Mouse (Mus musculus) hindbrain, embryonic 10.5 days (tissue): ENCODE measurements at regions not wholly inside any gene's neighbourhood (a gene's known extent, or its start where the extent isn't known, plus 50 kb on each side); places are given as distances from the start of the nearest gene placed in this dataset.

Source experiments
- DNase-seq: peaks from one replicate; pipeline ENCODE4 v3.0.0-alpha.2; 2017; ENCODE audit warnings: low spot score
- H3K27ac ChIP-seq: fragments of 300-500 bp; sonication (generic); 2 replicates; pipeline ENCODE4 v1.5.1; 2016; ENCODE audit warnings: mild to moderate bottlenecking, moderate library complexity
- H3K27me3 ChIP-seq: fragments of 300-500 bp; sonication (generic); 2 replicates; pipeline ENCODE4 v1.6.1; 2016; ENCODE audit warnings: mild to moderate bottlenecking; ENCODE audit not compliant: poor library complexity, insufficient read depth, severe bottlenecking
- H3K36me3 ChIP-seq: fragments of 300-500 bp; sonication (generic); 2 replicates; pipeline ENCODE4 v1.6.1; 2016; ENCODE audit warnings: mild to moderate bottlenecking, moderate library complexity
- H3K4me1 ChIP-seq: fragments of 300-500 bp; sonication (generic); replicated peaks from 2 replicates; pipeline ENCODE4 v1.6.1; 2016; ENCODE audit warnings: mild to moderate bottlenecking
- H3K4me3 ChIP-seq: fragments of 300-500 bp; sonication (generic); 2 replicates; pipeline ENCODE4 v1.5.1; 2016; ENCODE audit warnings: mild to moderate bottlenecking, moderate library complexity
- H3K9me3 ChIP-seq: fragments of 300-500 bp; sonication (generic); 2 replicates; pipeline ENCODE4 v1.6.1; 2016; ENCODE audit warnings: mild to moderate bottlenecking, moderate library complexity
- WGBS: fragments of 180-500 bp; shearing (Covaris S2); methylation state at CpG from one replicate; pipeline ENCODE4 v1.1.7; 2016; 5-methylcytosine and 5-hydroxymethylcytosine counted together

DNA sequence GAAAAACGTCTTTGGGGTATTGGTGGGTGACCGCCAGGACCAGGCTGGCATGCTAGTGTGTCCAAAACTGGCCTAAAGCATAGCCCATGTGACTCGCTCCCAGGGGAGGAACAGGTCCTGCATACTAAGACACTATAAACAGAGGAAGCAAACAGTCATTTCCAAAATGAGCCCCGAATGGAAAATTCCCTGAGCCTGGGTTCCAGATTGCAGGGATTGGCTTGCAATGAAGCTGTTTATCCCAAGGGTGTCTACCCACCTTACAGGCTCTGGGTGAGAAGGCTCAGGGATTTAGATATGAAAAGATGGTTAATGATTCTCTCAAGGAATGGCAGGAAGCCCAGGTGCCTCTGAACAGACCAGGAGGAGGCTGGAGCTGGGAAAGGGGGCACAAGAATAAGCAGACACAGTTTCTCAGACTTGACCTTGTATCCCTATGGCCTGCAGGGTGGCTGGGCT, 58.2 kb upstream of the Dock1 start:
- DNase-seq: no peak
- WGBS: 85% methylated on average over 4 of the region's 4 CpGs
- no peak overlapping the region for H3K27ac ChIP-seq
- no peaks in the 10 kb centered on the region for H3K9me3 ChIP-seq
- 0 out of 2 replicates have a peak, but pooled peaks cover 3% of the 10 kb centered on the region for H3K4me1 ChIP-seq
- no peaks in the 10 kb centered on the region for H3K36me3 ChIP-seq
- H3K27me3 ChIP-seq: no peaks in the 10 kb centered on the region
- H3K4me3 ChIP-seq: no peak overlapping the region

DNA sequence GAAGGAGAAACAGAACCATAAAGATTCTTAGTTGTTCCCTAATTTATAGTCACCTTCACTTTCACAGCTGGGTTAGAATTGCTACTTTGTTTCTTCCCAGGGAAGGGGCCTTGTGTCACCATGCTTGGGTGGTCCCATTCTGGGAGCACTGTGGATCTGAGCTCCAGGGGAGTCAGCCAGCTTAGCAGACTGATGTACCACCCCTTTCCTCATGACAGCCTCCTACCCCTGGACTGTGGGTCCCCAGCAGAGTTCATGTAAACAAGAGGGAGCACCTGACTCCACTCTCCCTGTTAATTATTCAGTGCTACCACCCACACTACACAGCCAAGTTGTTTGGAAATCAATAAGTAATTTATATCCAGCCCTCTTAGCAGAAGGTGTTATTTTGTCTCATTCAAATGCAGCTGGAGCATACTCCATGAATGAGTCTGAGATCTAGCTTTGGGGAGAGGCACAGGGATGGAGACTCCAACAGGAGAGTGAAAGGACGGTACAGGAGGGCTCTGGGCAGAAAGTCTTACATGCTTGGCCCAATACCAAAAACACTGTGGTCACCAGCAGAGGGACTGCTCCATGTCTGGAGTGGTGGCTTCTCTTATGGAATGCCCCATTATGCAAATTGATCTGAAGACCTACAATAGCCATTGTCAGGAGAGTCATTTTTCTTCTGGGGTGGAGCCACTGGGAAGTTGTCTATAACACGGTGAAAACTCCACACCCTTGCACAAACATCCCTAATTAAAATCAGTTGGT, 51.1 kb upstream of the Dock1 start:
- H3K36me3 ChIP-seq: no peaks in the 10 kb centered on the region
- no peaks in the 10 kb centered on the region for H3K9me3 ChIP-seq
- no peak overlapping the region for H3K27ac ChIP-seq
- peaks cover 6% of the 10 kb centered on the region for H3K4me1 ChIP-seq
- no peak overlapping the region for H3K4me3 ChIP-seq
- no peak for DNase-seq
- H3K27me3 ChIP-seq: no peaks in the 10 kb centered on the region
- WGBS: 27% methylated on average over 2 of the region's 2 CpGs

DNA sequence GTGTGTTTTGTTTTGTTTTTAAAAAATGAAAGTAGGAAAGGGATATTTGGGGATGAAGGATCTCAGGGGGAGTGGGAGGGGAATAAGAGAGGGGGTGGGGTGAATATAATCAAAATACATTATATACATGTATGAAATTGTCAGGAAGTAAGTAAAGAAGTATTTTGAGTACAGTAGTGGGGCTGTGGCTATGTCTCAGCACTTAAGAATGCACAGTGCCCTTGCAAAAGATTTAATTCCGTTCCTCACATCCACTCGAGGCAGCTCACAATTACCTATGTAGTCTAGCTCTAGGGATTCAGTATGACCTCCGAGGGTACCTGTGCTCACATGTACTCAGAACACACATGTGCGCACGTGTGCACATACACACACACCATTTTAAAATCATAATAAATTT, 50.4 kb upstream of the Dock1 start:
- Histone ChIP-seq H3K4me1 (peaks cover 6% of the 10 kb centered on the region), H3K9me3 (no peaks in the 10 kb centered on the region), H3K27me3 (no peaks in the 10 kb centered on the region), H3K27ac (no peak overlapping the region), H3K4me3 (no peak overlapping the region), H3K36me3 (no peaks in the 10 kb centered on the region)
- 89% methylated on average over 5 of the region's 5 CpGs for WGBS
- DNase-seq: no peak
